Mouse (Mus musculus) lung, postnatal 0 days (tissue): ENCODE data around the gene Vmn1r4. TPM values are rescaled to one million over a fixed set of nuclear protein-coding genes. Genes with fewer than 3 reads are reported as not detected.

Experiments
- ATAC-seq: fragments of 200-750 bp; cut with Nextera tagmentation; 2 replicates; pipeline ENCODE4 v1.8.0; 2017; ENCODE audit warnings: moderate library complexity
- DNase-seq: peaks from one replicate; pipeline ENCODE4 v3.0.0-alpha.2; 2016; ENCODE audit warnings: low spot score
- H3K27ac ChIP-seq: fragments of 300-500 bp; sonication (generic); 2 replicates; pipeline ENCODE4 v1.5.1; 2014; ENCODE audit warnings: antibody characterized with exemption, mild to moderate bottlenecking, low read length, mixed read lengths
- H3K27me3 ChIP-seq: fragments of 300-500 bp; sonication (generic); replicated peaks from 2 replicates; pipeline ENCODE4 v1.6.1; 2014; ENCODE audit warnings: low read length, mixed read lengths; ENCODE audit not compliant: insufficient read depth
- H3K36me3 ChIP-seq: fragments of 300-500 bp; sonication (generic); 2 replicates; pipeline ENCODE4 v1.6.1; 2014; ENCODE audit warnings: low read length, mixed read lengths; ENCODE audit not compliant: insufficient read depth
- H3K4me1 ChIP-seq: fragments of 300-500 bp; sonication (generic); 2 replicates; pipeline ENCODE4 v1.6.1; 2014; ENCODE audit warnings: antibody characterized with exemption, low read depth, low read length, mixed read lengths; ENCODE audit not compliant: insufficient read depth
- H3K4me2 ChIP-seq: fragments of 300-500 bp; sonication (generic); replicated peaks from 2 replicates; pipeline ENCODE4 v1.6.1; 2014; ENCODE audit warnings: low read depth, mild to moderate bottlenecking, low read length, moderate library complexity, mixed read lengths
- H3K4me3 ChIP-seq: fragments of 300-500 bp; sonication (generic); 2 replicates; pipeline ENCODE4 v1.5.1; 2014; ENCODE audit warnings: low read depth, low read length
- H3K9ac ChIP-seq: fragments of 300-500 bp; sonication (generic); replicated peaks from 2 replicates; pipeline ENCODE4 v1.6.1; 2014; ENCODE audit warnings: low read depth, mild to moderate bottlenecking
- H3K9me3 ChIP-seq: fragments of 300-500 bp; sonication (generic); 2 replicates; pipeline ENCODE4 v1.6.1; 2016; ENCODE audit warnings: low read length, mixed read lengths
- CTCF ChIP-seq: IDR thresholded peaks from 2 replicates; pipeline ENCODE4 v1.5.1; 2016; ENCODE audit warnings: antibody characterized with exemption, mild to moderate bottlenecking
- EP300 ChIP-seq: IDR thresholded peaks from 2 replicates; pipeline ENCODE4 v1.6.1; 2016; ENCODE audit warnings: antibody characterized with exemption, mild to moderate bottlenecking, control low read depth
- WGBS: fragments of 180-500 bp; shearing (Covaris S2); extraction: QIAGEN DNeasy Blood & Tissue Kit; methylation state at CpG from one replicate; pipeline ENCODE4 v1.1.7; 2014; 5-methylcytosine and 5-hydroxymethylcytosine counted together
- polyA plus RNA-seq: library from polyadenylated mRNA; unstranded; fragments of >200 nt; fragmentation: Nextera tagmentation; extraction: Ambion mirVana; gene quantifications from 2 replicates; pipeline ENCODE4 v1.2.1, GENCODE M21; 2015

Vmn1r4 gene
- polyA plus RNA-seq, 1 experiment from 2014 or later, result 0.17 TPM

- DNase-seq (no peak), ATAC-seq (no peak)
- Histone ChIP-seq H3K4me1 (no peaks in the 10 kb centered on the region), H3K36me3 (no peaks in the 10 kb centered on the region), H3K9ac (no peak within 1 kb of the TSS), H3K9me3 (no peaks in the 10 kb centered on the region), H3K4me2 (no peak within 1 kb of the TSS), H3K4me3 (no peak within 1 kb of the TSS), H3K27ac (no peak within 1 kb of the TSS), H3K27me3 (no peaks in the 10 kb centered on the region)
- TF ChIP-seq EP300, result no peak
- no peak for TF ChIP-seq CTCF
These were observed 46.2 kb downstream of the Vmn1r4 start, which contains the start of gene Vmn1r5 for GRCm38 (mm10) chr6:56969973-56970372. Gene Vmn1r5, plus strand, starts transcription at chr6:56970273.

DNA sequence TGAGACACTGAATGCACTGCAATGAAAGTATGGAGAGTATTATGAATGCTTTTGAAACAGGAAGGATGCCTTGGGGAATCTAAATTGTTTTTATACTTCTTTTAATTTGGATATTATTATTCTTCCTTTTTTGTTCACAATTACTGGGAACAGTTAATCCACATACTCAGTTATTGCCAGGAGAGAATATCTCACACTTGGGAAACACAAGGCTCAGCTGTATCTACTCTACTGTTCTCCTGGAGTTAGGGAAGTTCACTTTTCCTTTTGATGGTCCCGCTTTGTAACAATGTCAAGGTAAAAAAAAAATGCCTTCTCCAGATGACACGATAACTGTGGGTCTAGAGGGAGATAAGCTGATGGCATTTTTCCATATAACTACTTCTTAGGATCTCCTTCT lies 73.1 kb downstream of the Vmn1r4 start, which contains the start of gene Vmn1r6:
Vmn1r6 (plus strand) TSS at position 301 of the 400 bp plus-strand sequence.
- H3K36me3 ChIP-seq, result no peaks in the 10 kb centered on the region
- DNase-seq, result no peak
- H3K9ac ChIP-seq, result no peak within 1 kb of the TSS
- H3K4me1 ChIP-seq, result no peaks in the 10 kb centered on the region
- H3K4me3 ChIP-seq, result no peak within 1 kb of the TSS
- no peak for ATAC-seq
- no peaks in the 10 kb centered on the region for H3K27me3 ChIP-seq
- no peak within 1 kb of the TSS for H3K27ac ChIP-seq
- H3K4me2 ChIP-seq, result no peak within 1 kb of the TSS
- TF ChIP-seq CTCF, result no peak
- TF ChIP-seq EP300, result no peak
- 68% methylated on average over 2 of the region's 2 CpGs for WGBS
- no peaks in the 10 kb centered on the region for H3K9me3 ChIP-seq

Other genes starting within 250 kb of the Vmn1r4 start
- 68.0 and 70.7 TPM in 2 replicates for gene Lsm5, start 219.3 kb upstream of the Vmn1r4 start, polyA plus RNA-seq
- 9.6 and 10.2 TPM in 2 replicates for gene Avl9, start 209.1 kb upstream of the Vmn1r4 start, polyA plus RNA-seq
- 20.5 and 21.5 TPM in 2 replicates for gene Kbtbd2, start 126.2 kb upstream of the Vmn1r4 start, polyA plus RNA-seq
- 130 and 134 TPM in 2 replicates for gene Fkbp9, start 92.0 kb upstream of the Vmn1r4 start, polyA plus RNA-seq
- 46.4 and 46.6 TPM in 2 replicates for gene Nt5c3, start 83 bp upstream of the Vmn1r4 start, polyA plus RNA-seq
- not detected in 2 replicates for gene Vmn1r5, start 46.3 kb downstream of the Vmn1r4 start, polyA plus RNA-seq
- not detected in 2 replicates for gene Vmn1r6, start 73.2 kb downstream of the Vmn1r4 start, polyA plus RNA-seq
- gene Vmn1r7, start 101.3 kb downstream of the Vmn1r4 start, polyA plus RNA-seq, result not detected in 2 replicates
- gene Vmn1r8, start 108.3 kb downstream of the Vmn1r4 start, polyA plus RNA-seq, result not detected in 2 replicates
- gene Vmn1r9, start 142.8 kb downstream of the Vmn1r4 start, polyA plus RNA-seq, result not detected in 2 replicates
- not detected in 2 replicates for gene Vmn1r10, start 185.4 kb downstream of the Vmn1r4 start, polyA plus RNA-seq
- not detected in 2 replicates for gene Vmn1r11, start 209.4 kb downstream of the Vmn1r4 start, polyA plus RNA-seq
- not detected in 2 replicates for gene Vmn1r12, start 232.9 kb downstream of the Vmn1r4 start, polyA plus RNA-seq